Mouse (Mus musculus) thymus, postnatal 36 days (tissue): ENCODE results near the gene Mgll.
A peak's percentile ranks its signal among the peaks of the same experiment; 100 is the strongest.

Source experiments
- DNase-seq, 2 experiments: peaks; one replicate each; pipeline ENCODE4 v3.0.0; 2022; ENCODE audit warnings: mixed read lengths in 2 of 2

Mgll gene

DNA sequence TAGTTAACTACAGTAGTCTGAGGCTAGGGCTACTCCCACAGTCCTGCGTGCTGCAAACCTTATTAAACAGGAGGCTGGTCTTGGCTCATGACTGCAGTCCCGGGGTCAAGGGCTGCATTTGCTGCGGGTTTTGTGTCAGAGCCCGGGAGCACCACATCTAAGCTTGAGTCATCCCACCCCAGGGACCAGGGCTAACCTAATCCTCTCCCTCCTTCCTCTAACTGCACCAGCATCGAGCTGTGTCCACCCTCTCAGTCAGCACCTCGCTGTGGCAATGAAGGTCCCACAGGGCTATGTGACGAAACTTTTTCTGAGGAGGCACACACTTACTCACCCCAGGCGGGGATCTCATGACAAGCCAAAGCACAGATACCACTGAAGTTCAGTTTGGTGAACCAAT lies 22.1 kb downstream of the Mgll start:
- no peak for DNase-seq

DNA sequence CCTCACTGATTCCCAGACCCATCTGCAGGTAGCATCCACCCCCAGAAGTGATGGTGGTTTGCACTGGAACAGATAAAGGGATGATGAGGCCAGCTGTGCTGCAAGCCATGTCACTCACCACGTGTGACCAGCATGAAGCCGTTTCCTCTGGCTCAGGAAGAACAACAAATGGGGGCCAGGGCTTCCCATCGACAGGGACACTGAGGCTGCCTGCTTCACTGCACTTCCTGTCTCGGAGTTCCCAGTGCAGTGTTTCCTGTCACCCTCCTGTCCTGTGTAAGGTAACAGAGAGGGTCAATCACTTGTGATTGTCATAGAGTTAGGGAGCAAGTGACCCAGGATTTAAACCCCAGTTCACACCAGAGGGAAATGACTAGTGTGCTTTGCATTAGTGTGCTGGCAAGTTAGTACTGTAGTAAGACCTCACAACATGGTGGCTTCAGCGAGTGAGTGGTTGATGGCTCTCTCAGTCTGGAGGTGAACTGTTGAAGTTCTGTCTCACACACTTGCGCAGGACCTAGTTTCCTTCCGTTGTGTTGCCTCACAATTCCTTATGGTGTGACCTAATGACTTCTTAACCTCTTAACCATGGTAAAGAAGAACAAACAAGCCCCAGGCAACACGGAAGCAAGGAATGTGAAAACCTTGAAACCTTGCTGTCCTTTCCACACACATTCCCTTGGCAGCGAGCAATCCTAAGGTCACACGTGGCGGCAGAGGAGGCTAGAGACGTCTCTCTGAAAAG lies 23.3 kb downstream of the Mgll start:
- DNase-seq = no peak

DNA sequence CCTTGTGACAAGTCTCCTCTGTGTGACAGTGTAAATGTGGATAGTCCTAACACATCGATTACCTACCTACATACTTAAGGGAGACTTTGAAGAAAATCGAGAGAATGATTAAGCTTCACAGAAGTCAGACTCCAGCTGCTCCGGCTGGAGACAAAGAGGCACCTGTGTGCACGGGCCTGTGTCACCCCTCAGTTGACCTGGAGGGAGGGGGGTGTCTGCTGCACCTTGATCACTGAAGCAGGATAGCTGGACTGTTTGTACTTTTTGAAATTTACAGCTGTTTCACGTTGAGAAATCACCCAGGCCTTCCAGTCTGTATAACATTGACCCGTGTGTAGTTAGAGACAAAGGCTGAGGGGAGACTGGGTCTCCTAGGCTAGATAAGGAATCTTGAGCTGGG lies 26.7 kb downstream of the Mgll start:
- no peak for DNase-seq

DNA sequence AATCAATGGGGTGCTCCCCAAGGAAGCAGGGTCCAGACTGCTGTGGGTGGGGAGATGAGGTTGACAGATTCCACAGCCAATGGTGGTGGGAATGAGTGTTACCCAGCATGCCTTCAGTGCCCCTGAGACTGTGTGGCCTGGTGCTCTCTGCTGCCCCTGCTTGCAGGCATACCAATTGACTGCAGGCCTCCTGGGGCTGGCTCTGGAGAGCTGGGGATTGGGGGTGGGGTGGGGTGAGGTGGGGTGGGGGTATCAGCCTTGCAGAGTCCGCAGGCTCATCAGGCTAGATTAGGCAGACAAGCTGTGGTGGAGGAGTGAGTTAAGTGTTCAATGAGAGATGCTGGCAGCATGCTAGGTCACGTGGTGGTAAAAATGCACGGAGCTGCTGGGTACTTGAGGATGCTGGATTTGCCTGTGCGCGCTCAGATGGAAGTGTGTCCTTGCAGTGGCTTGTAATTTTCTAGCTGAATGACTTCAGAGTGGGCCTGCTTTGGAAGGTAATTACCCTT lies 28.6 kb downstream of the Mgll start:
- no peak for DNase-seq

DNA sequence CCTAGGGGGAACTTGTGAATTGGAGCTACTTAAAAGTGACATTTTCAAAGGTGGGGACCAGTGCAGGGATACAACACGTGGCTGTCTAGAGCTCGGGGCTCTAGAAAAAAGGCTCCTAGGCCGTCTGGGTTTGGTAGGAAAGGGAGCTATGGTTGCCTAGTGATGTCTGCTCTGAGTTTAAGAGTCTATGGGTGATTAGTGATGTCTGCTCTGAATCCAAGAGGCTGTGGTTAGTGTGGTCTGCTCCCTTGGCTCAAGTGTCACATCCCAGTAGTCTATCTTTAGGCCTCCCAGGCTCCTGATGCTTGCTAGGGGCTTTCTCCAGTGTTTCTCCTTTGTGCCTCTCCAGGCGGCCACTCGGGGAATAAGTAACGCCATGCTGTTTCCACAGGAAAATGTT lies 29.4 kb downstream of the Mgll start:
- DNase-seq = no peak

DNA sequence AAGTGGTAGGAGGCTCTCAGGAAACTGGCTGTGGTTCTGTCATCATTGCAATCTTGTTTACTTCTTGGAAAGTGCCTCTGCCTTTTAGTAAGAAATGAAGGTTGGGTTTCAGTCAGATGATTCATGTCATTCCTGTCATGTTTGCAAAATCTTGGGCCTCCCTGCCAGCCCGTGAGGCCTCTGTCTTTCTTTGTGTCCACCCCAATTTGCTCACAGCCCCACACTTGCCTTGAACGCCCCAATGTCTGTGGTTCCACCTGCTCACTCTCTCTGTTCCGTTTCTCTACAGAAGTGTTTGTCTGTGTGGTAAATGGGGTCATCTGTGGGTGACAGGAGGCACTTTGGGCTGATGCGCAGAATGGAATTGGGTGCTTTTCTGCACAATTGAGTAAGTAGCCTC lies 32.8 kb downstream of the Mgll start:
- no peak for DNase-seq

DNA sequence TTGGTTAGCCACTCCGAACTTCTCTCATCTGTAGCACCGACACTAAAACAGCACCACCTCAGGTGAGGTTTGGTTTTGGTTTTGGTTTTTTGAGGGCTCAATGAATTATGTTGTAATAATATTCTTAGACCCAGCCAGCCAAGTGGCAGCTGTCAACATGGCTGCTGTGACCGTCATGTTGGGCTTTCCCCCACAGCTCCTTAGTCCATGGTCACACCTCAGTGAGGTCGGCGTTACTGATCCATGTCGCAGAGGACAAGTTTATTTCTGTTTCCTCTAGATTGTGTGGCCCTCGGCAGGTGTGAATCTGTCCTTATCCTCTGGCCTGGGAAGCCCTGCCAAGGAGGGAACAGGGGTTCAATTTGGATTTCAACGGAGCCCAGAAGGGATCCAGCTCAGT lies 33.9 kb downstream of the Mgll start:
- DNase-seq = no peak

DNA sequence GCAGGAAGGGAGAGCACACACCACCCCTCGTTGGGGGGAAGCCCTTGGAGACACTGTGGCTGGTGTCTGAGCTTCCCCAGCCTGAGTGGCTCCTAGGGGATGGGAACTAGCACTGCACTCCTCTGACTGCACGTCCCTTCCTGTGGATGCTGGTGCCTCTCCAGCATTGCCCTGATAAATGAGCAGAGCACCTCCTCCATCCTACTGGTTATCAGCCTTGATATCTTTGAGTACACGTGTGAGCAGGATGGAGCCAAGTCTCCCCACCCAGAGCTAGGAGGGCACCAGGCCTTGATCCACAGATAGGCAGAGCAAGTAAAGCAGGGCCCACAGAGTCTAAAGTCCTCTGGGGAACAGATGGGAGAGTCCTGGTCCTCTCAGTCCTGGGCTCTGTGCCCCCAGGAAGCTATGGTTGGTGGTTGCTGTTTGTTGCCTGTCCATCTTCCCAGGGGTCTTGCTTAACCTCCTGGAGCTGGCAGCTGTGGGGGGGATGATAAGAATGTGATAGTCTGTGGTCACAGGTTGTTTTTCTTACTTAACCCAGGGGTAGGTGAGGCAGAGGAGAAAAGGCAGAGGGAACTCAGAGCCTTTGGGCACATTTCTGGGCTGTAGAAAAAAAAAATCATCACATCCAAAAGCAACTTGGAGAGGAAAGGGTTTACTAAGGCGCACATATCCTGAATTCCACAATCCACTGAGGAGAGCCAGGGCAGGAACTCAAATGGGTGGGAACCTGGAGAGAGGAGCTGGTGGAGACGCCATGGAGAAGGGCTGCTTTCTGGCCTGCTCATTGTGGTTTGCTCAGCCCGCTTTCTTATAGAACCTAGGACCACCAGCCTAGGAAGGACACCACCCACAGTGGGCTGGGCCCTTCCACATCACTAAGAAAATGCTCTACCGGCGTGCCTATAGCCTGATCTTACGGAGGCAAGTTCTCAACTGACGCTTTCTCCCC lies 34.6 kb downstream of the Mgll start:
- DNase-seq = no peak

DNA sequence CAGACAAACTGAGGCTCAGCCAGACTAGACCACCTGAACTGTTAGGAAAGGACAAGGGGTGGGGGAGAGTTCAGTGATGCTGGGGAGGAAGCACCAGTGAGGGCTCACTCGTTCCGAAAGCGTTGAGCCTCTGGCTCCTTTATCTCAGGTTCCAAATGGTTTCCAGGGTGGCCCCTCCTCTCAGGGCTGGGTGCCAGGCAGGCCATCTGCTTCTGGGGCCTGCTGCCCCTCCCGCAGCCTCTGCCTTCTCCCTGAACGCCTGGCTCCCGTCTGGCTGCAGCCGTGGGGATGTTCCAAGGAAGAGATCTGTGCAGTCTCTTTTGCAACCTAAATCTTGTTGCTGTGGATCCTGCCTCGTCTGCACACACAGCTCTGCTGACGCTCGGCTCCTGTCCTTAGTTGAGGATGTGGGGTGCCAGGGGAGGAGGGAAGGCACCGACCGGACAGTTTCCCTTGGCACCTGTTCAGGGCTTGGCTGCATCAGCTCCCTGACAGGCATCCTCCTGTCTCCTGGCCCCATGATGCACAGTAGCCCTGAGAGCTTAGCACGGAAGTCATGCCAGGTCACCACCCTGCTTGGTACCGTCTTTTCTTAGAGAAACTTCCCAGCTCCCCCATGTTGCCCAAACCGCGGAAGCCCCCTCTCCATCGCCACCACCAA lies 35.7 kb downstream of the Mgll start:
- DNase-seq = no peak

DNA sequence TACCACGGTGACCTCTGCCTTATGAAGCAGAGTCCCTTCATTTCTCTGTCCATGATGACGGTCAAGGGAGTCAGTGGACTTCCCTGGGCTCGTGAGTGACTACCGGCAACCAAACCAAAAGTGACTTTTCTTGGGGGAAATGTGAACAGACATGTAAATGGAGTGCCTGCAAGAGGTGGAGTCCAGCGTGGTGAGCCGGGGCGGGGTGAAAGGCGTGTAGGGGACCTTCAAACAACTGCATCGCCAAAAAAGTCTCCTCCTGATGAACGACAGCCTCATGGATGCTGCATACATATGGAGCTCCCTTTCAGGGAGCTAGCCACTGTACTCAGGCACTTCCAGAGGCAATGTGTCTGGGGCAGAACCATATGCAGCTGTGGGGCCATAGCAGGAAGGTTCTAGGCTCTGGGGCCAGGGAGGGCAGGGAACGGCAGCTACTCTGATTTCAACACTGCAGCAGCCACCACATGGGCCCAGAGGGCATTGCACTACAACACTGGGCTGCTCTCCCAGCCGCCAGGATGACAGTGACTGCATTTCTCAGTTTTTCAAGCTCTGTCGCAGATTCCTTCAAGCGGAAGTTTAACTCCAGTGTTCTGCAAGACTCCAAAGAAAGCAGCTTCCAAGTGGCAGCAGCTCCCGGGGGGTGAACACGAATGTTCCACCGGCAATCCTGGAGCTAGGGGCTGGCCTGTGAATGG lies 36.9 kb downstream of the Mgll start:
- no peak for DNase-seq

DNA sequence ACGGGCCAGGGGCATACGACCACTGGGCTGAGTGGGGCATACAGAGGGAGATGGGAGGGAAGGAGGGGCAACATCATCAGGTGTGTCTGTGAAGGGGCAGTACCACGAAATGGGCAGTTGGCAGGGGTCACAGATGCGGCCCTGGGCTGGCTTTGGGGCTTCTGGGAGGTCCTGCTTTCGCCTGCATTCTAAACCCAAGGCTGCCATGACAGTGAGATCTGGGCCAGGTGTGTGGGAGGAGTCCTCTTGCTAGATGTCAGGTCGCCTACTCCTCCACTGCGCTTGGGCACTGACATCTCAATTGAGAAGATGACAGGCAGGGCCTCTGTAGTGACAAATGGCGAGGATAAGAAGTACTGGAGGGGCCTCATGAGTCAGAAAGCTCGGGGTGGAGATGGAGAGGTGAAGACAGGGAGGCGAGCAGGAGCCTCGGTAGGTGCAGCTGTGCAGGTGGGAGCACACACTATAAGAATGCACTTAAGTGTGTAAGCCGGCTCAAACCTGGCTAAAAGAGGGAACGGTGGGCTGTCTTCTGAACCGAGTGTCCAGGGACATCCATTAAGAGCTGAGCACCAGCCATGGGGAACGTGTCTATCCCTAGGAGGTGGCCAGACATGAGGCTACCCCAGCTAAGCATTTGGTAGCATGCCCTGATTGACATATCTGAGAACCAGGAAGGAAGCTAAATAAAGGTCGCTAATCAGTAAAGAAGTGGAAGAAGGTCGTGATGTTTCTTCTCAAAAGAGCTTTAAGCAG lies 37.6 kb downstream of the Mgll start:
- DNase-seq = no peak

DNA sequence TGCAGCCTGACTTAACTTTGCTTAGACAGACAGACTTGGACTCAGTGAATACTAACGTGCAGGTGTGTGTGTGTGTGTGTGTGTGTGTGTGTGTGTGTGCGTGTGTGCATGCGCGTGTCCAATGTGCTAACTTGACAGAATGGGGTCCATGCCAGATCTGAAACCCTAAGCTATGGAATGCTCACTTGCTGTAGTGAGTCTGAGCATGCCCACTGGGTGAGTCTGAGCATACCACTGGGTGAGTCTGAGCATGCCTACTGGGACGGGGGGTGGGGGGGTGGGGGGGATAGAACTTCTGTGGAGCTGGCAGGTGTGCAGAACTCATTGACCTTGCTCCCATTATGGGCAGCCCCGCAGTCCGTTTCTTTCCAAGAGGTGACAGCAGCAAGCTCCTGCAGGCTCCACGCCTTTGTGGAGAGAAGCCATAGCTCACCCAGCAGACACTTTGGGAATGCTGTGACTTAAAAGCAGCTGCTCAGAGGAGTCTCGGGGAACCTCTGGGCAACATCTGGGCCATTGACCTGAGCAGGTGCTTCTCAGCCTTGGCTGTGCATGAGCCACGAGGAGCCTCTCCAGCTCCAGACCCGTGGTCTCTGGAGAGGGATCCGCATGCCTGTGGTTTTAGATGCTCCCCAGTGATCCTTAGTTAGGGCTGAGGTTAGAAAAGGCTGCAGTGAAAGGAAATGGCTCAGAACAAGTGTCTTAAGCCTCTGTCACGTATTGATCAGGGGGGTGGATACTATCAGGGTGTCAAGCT lies 38.4 kb downstream of the Mgll start:
- no peak for DNase-seq

DNA sequence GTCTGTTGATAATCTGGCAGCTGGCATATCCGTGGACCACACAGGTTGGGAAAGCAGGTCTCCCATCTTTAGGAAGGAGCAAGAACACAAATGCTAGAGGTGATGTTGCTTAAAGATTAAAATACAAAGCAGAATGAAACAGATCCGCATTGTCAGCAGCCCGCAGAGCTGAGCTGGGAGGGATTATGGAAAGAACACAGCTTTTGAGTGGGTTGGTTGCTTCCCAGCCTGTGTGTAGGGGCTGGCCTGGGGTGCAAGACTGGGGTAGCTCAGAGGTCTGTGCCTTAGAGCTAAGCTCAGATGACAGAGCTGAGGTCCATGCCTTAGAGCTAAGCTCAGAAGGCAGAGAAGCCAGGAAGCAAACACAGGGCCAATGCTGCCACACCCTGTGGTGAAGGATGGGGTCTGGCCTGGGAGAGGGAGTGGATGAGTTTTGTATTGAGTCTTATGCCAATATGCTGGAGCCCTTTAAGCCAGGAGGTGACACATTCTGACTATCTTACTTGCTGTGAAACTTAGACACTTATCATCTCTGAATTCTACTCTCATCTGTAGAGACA lies 39.4 kb downstream of the Mgll start:
- no peak for DNase-seq

DNA sequence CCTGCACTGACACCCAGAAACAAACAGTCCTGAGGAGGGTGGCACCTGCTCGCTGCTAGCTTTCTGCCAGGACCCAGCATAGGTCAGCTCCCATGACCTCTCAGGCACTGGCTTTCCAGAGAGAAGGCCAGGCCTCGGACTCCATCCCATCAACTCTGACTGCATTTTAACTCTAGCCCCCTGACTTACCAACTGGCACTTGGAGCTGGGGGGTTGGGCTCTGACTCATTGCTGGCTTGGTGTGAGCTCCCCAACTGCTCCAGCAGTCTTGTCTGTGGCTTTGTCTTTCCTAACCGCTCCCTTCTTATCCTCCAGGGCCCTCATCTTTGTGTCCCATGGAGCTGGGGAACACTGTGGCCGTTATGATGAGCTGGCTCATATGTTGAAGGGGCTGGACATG lies 40.1 kb downstream of the Mgll start:
- no peak for DNase-seq

DNA sequence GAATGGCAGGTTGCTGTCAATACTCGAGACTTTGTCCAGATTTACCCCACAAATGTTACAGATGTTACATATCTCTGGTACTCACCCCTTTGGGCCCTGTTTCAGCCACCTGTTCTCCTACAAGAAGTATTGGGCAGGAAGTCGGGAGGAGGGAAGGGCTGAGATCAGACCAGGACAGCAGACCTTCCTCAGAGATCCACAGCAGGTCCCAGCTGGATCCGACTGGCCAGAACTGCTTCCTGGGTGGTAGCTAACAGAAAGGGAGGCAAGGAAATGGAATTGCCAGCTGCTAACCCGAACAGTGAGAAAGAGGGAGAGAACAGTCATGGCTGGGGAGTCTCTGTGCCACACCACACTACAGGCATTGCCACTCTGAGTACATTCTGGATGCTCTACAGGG lies 43.5 kb downstream of the Mgll start:
- no peak for DNase-seq

DNA sequence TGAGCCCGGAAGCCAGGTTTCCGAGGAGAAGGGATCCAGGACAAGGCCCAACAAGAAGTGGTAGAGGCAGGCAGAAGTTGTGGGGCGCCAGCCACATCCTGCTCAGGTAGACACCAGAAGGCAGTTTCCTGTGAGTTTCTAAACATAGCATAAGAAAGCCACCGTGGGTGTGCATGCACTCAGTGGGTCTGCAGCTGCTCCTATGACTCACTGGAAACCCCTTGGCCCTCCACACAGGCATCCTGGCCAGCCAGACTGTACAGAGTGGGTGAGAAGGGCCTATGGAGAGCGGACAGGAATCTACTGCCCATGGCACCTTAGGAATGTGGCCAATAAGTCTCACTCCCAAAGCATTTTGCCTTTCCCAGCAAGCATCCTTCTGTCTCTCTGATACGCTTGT lies 45.5 kb downstream of the Mgll start:
- peak; percentile 59 to 76 for DNase-seq

DNA sequence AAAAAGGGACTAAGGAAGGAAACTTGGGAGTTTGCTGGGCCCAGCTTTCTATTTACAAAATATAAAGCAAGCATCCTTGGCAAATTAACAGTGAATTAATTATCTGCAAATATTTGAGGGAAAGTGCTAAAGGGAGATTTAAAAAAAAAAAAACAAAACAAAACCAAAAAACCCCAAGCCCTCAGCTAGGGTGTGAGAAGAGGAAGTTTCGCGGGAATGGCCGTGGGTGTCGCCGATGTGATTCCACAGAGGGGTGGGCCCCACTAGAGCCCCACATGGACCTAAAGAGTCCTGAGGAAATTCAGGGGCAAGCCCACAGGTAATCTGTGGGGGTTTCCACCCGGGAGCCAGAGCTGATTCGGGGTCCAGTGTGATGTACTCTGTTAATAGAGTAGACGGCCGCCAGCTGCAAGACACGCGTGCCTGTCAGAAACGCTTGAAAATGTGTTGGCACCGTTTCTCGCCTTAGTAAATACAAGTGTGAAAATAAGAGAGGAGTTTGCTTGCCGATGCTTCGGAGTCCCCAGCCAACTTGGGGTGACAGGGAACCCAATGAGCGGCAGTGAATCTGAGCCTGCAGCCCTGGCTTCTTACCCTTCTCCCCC lies 46.2 kb downstream of the Mgll start:
- no peak for DNase-seq

DNA sequence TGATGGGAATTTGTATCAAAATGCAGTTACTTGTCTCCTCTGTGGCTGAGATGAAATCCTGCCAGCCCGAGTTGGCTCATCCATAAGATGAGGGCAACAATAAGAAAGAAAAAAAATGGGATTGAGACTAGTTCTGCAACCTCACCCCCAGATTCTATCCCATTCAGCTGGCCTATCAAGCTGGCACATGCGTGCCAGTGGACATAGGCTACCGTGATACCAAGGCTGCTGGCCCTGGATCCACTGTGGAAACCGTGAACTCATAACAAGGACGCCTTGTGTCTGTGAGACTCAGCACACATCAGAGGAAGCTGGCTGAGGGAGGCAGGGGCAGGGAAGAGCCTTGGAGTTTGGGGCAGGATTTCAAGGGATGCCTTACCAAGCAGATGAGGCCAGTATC lies 46.8 kb downstream of the Mgll start:
- no peak for DNase-seq

DNA sequence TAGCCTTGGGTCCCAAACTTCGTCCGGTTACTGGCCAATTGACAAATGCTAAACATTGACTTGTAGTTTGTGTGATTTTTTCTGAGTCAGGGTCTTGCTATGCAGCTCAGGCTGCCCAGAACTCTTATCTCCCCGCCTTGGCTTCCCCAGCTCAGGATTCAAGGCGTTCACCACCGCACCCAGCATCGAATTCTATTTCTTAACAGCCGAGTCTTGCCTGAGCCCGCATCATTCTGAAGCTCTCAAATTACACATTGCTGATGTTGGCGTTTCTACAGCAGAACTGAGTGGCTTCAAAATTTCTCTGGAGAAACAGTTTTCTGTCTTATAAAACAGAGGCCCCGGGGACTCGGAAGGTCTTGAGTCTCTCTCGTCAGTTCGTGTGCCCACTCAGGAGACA lies 47.8 kb downstream of the Mgll start:
- DNase-seq = no peak

DNA sequence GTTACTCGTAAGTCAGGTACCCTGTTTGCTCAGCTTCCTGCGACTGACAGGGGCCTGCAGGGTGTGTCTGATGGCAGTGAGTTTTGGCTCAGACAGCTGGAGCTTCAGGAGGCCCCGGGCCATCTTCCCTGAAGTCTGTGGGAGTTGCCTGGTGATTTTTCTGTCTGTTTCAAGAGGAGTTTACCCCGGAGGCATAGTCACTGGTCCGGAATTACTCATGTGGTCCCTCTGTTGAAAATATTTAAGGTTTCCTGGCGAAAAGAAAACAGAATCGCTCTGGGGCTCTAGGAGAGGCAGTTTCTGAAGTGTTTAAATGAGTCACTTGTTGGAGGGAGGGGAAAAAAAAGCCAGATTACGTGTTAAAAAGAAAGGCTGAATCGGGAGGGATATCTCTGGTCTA lies 49.8 kb downstream of the Mgll start:
- no peak for DNase-seq

DNA sequence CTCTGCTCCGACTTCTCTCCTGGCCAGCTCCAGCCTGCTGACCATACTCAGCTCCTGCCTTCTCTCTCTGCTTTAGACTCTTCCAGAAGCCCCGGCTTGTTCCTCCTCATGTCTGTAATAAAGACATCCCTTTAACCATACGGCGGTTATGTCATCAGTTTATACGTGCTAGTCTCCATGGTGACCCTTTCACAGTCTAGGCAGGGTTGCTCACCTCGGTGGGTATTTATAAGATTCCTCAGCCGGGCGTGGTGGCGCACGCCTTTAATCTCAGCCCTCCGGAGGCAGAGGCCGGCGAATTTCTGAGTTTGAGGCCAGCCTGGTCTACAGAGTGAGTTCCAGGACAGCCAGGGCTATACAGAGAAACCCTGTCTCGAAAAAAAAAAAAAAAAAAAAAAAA lies 51.1 kb downstream of the Mgll start:
- no peak for DNase-seq
